Mouse (Mus musculus) mouse trophoblast stem cell (cell line): ENCODE measurements around the gene Gm17374.
"Not testable (repeated sequence)": the region's sequence is repeated elsewhere in the genome, so short reads cannot be mapped to it uniquely, and the experiment has no call there.

Experiments
- in situ Hi-C, 2 experiments: fragments of 300-500 bp; cut with MseI, MboI; formaldehyde crosslinking; loops; 2 replicates in 1 of 2; 3 replicates in 1 of 2; pipeline ENCODE4 v1.15.1; 2025

Gm17374 gene

GRCm38 (mm10) chr2:140151743-140152142 lies at the start of gene Gm17374:
Gene Gm17374, plus strand, starts transcription at chr2:140152043.
- in situ Hi-C loops = not testable (repeated sequence)

- in situ Hi-C loops = no loop called here
These were observed 46.9 kb upstream of the Gm17374 start for GRCm38 (mm10) chr2:140104951-140105350.

GRCm38 (mm10) chr2:140107641-140108040 lies 44.2 kb upstream of the Gm17374 start:
- in situ Hi-C loops = no loop called here

GRCm38 (mm10) chr2:140108945-140109344 lies 42.9 kb upstream of the Gm17374 start:
- in situ Hi-C loops = no loop called here

GRCm38 (mm10) chr2:140113851-140114250 lies 38.0 kb upstream of the Gm17374 start:
- in situ Hi-C loops = no loop called here

GRCm38 (mm10) chr2:140125516-140125915 lies 26.3 kb upstream of the Gm17374 start:
- in situ Hi-C loops = no loop called here

- in situ Hi-C loops = no loop called here
These were observed 7.4 kb downstream of the Gm17374 start for GRCm38 (mm10) chr2:140159186-140159730.

GRCm38 (mm10) chr2:140163351-140163854 lies 11.6 kb downstream of the Gm17374 start:
- in situ Hi-C loops = no loop called here

GRCm38 (mm10) chr2:140169057-140169456 lies 17.2 kb downstream of the Gm17374 start:
- in situ Hi-C loops = no loop called here

- in situ Hi-C loops = no loop called here
These were observed 18.4 kb downstream of the Gm17374 start, which contains the start of the genes Esf1 and Ndufaf5 for GRCm38 (mm10) chr2:140170127-140170802. Gene Esf1, minus strand, starts transcription at chr2:140170564. Gene Ndufaf5, plus strand, starts transcription at chr2:140170649.

GRCm38 (mm10) chr2:140170803-140171553 lies 19.1 kb downstream of the Gm17374 start:
- in situ Hi-C loops = no loop called here

GRCm38 (mm10) chr2:140185685-140186210 lies 33.9 kb downstream of the Gm17374 start:
- in situ Hi-C loops = not testable (repeated sequence)

- in situ Hi-C loops = no loop called here
These were observed 48.9 kb downstream of the Gm17374 start for GRCm38 (mm10) chr2:140200713-140201112.

- in situ Hi-C loops = no loop called here
These were observed 50.7 kb downstream of the Gm17374 start for GRCm38 (mm10) chr2:140202573-140202972.
